Mouse (Mus musculus): ENCODE results near the gene Mansc4.

DNA sequence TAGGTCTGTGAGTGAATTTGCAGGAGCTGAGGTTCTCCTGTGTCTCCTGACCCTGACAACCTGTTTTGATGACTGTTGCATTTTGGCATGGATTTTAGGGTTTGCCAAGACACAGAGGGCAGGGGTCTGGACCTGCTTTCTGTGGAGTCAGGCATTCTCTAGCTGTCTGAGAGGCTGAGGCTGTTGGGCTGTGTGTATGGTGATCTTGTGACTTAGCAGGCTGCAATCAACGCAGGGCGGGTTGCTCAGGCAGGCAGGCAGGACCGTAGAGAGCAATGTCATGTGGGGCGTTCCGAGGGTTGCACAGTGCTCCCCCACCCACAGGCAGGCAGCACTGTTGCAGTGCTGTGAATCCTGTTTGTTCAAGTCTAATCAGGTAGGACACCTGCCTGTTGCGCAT, 19.9 kb upstream of the Mansc4 start:
- no peak for TF ChIP-seq CTCF (IDR thresholded peaks at IDR 0.05; ENCODE audit: borderline replicate concordance, insufficient read depth, low read length)
- TF ChIP-seq POLR2A (IDR thresholded peaks at IDR 0.05; ENCODE audit: low read depth, low read length) = no peak

Data from embryonic fibroblast, embryonic 13.5 days (primary cell).